Mouse (Mus musculus) spleen, postnatal 14 days (tissue): ENCODE measurements at regions not wholly inside any gene's neighbourhood (a gene's known extent, or its start where the extent isn't known, plus 50 kb on each side); places are given as distances from the start of the nearest gene placed in this dataset.
A peak's percentile ranks its signal among the peaks of the same experiment; 100 is the strongest.
"Not testable (repeated sequence)": the region's sequence is repeated elsewhere in the genome, so short reads cannot be mapped to it uniquely, and the experiment has no call there.

Source experiments
- DNase-seq, 2 experiments: peaks; one replicate each; pipeline ENCODE4 v3.0.0; 2021 to 2022; ENCODE audit warnings: low spot score in 2 of 2

DNA sequence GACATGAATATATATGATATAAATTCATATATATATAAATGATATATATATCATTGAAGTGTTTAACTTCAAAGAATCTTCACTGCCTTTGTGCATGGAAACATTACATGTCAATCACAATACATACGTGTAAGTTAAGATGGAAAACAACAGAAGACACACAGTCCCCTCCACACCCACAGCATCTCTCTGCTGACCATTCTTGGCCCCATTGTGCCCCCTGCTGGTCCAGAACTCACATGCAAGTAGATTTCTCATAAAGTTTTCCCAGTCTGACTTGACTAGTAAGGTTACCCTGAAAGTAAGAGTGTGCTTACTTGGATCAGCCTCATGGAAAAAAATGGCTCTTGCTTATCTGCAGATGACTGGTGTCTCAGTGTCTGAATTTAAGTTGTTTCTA, 926.3 kb upstream of the Zfp386 start:
- no peak for DNase-seq

DNA sequence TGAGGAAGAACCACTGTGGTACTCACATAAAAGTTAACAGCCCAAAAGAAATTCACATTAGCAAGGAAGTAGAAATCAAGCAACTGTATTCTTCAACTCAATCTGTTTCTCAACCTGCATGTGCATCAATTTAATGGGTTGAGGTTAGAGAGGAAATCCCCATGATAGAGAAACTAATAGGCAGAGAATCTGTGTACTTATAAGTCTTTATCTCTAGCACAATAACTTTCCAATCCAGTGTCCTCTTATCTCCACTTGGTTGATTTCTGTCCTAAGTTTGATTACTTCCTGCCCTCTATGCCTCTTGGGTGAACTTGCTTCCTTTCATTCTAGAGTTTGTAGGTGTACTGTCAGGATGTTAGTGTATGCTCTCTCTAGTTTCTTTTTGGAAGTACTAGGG, 925.6 kb upstream of the Zfp386 start:
- no peak for DNase-seq

DNA sequence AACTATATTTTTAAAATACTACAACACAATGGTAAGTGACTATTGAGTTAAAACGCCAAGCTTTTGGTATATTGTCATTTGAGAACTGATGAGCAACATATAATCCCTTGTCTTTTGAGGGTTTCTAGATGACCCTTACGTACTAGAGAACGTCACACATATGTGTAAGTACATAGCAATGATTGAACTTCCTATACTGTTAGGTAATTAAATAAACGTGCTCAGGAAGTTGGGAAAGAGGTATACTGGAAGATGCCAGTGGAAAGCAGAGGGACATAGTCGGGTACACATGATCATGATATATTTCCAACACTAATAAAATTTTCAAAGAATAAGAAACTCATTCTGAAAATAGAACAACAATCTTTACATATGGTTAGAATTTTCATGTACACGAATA, 914.6 kb upstream of the Zfp386 start:
- DNase-seq, result not testable (repeated sequence)

DNA sequence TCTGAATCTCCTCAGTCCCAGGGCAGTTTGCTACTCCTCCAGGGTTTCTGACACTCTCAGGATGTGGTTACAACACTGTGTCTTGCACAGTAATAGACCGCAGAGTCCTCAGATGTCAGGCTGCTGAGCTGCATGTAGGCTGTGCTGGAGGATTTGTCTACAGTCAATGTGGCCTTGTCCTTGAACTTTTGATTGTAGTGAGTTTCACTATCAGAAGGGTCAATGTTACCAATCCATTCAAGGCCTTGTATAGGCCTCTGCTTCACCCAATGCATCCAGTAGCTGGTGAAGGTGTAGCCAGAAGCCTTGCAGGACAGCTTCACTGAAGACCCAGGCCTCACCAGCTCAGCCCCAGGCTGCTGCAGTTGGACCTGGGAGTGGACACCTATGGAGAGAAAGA, 902.1 kb upstream of the Zfp386 start:
- DNase-seq, result not testable (repeated sequence)

DNA sequence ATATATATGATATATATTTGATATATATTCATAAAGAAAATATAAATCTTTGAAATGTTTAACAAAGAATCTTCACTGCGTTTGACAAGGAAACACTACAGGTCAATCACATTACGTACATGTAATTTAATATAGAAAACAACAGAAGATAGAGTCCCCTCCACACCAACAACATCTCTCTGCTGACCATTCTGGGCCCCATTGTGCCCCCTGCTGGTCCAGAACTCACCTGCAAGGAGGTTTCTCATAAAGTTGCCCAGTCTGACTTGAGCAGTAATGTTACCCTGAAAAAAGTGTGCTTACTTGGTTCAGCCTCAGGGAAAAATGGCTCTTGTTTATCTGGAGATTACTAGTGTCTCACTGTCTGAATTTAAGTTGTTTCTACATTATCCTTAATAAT, 901.1 kb upstream of the Zfp386 start:
- peak in 1 of 2 experiments; percentile 2 for DNase-seq

DNA sequence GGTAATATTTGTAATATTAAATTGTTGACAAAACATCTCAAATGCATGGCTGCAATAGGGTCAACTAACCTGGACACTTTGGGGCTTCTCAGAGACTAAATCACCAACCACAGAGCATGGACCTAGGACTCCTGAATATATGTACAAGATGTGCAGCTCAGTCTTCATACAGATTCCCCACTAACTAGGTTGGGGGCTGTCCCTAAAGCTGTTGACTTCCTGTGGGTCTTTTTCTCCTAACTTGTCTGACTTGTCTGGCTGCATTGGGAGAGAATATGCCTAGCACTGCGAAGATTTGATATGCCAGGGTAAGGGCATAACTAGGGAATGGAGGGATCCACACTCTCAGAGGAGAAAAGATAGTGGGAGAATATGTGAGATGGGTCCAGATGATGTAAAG, 895.6 kb upstream of the Zfp386 start:
- not testable (repeated sequence) for DNase-seq

DNA sequence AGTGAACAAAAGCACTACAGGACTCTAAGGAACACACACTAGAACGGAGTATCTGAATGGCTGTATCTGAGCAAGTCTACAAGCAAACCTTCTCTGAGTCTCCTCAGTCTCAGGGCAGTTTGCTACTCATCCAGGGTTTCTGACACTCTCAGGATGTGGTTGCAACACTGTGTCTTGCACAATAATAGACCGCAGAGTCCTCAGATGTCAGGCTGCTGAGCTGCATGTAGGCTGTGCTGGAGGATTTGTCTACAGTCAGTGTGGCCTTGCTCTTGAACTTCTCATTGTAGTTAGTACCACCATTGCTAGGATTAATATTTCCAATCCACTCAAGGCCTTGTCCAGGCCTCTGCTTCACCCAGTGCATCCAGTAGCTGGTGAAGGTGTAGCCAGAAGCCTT, 889.3 kb upstream of the Zfp386 start:
- not testable (repeated sequence) for DNase-seq

DNA sequence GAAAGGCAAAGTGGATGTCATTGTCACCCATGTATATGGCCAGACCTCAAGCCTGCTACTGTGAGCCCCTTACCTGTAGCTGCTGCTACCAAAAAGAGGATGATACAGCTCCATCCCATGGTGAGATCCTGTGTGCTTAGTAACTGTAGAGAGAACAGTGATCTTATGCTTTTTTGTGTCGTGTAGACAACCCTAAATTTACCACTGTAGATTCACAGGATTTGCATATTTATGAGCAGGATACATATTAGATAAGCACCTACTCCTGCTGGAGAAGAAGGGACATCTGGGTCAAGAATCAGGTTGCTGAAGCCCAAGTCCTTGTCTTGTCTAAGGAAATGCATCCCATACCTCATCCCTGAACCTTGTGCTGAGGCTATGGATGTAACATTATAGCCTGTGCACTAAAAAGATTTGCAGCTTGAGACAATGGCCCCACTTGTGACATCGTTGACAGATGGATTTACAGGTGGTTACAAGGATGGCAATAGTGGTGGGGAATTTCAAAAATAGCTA, 888.7 kb upstream of the Zfp386 start:
- not testable (repeated sequence) for DNase-seq

DNA sequence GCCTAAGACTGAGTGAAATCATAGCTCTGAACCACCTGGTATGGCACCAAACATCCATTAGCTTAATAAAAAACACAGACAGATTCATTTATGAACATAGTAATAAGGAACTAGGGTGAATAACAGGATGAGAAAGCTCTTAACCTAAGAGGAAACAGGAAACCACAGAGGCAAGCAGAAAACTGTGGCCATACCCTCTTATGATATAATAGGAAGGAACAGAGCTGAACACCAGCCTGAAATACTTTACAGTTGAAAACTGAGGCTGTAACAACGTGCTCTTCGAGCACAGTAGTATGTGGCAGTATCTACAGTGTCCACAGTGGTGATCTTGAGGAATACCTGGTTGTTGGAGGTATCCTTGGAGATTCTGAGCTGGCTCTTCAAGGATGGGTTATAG, 882.0 kb upstream of the Zfp386 start:
- not testable (repeated sequence) for DNase-seq

DNA sequence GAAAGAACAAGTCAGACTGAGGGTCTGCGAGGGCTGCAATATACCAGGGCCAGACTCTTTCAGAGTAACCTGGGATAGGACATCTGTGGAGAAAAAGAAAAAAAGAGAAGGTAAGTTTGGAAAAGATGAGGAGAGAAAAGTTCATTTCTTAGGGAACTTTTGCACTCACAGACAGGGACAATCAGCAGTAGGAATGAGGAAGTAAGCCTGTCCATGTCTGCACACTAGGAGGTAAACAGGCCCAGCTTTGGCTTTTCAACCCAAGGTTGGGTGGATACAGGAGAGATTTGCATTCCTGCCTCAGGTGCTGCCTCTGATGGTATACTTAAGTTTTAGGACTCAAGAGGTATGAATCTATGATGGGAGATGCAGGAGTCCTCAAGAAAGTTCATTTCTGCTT, 881.5 kb upstream of the Zfp386 start:
- DNase-seq, result not testable (repeated sequence)

DNA sequence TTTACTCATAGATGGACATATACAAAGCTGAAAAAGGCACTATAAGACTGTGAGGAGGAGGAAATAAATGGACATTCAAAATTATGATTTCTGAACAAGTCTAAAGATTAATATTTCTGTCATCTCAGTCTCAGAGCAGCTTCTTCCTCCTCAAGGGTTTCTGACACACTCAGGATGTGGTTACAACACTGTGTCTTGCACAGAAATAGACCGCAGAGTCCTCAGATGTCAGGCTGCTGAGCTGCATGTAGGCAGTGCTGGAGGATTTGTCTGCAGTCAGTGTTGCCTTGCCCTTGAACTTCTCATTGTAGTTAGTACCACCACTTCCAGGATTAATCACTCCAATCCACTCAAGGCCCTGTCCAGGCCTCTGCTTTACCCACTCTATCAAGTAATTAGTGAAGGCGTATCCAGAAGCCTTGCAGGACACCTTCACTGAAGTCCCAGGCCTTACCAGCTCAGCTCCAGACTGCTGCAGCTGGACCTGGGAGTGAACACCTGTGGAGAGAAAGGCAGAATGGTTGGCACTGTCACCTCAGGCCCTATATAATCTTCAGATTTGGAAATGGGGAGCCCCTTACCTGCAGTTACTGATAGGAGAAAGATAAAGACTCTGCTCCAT, 853.9 kb upstream of the Zfp386 start:
- peak; percentile 5 to 9 for DNase-seq

DNA sequence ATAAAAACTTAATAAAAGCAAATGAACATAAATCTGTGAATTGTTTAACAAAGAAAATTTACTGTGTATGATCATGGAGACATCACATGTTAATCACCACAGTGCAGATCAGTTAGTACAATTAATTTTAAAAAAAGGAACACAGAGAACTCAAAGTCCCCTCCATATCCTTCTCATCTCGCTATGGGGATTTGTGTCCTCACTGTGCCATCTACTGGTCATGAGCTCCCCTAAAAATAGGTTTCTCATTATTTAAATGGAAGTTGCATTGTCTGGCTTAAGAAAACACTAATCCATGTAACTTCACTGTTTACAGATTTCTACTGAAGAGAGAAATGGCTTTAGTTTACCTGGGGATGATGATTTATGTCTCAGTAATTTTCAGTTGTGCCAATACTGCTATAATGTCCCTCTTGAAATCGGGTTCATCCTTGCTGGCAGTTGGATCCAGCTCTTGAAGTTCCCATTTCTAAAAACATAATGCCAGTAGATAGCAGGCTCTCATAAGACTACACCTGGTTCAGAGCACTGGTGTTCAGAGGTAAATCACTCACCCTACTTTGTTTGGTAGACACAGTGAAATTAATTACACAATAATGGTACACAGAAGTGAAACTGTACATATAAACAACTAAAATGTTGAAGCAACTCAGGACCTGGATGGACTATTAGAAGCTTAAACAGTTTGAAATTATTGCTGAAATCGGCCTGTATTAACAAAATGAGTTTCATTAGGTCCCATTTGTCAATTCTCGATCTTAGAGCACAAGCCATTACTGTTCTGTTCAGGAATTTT, 850.0 kb upstream of the Zfp386 start:
- DNase-seq, result no peak

DNA sequence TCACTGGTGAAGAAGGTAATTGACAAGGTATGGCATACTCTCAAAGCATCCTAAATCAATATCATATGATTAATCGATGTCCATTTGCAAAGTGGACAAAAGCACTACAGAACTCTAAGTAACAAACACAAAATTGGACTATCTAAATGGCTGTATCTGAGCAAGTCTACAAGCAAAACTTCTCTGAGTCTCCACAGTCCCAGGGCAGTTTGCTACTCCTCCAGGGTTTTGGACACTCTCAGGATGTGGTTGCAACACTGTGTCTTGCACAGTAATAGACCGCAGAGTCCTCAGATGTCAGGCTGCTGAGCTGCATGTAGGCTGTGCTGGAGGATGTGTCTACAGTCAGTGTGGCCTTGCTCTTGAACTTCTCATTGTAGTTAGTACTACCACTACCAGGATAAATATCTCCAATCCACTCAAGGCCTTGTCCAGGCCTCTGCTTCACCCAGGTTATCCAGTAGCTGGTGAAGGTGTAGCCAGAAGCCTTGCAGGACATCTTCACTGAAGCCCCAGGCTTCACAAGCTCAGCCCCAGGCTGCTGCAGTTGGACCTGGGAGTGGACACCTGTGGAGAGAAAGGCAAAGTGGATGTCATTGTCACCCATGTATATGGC, 839.6 kb upstream of the Zfp386 start:
- not testable (repeated sequence) for DNase-seq

DNA sequence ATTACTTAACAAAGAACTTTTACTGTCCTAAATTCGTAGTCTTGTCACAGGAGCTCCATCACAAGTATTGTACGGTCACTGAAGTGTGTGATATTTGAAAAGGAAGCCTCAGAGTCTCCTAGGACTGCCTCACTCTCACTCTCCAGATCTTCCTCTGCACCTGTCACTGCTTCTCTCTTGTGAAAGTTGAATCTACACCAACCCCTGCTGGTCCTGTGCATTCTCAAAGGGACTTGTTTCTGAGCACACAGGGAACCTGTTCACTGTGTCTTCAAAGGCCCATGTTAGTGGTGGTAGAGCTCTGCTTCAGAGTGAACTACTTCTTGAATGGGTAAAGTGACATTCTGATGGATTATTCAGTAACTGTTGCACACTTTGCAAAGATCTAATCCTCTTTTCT, 824.9 kb upstream of the Zfp386 start:
- no peak for DNase-seq

DNA sequence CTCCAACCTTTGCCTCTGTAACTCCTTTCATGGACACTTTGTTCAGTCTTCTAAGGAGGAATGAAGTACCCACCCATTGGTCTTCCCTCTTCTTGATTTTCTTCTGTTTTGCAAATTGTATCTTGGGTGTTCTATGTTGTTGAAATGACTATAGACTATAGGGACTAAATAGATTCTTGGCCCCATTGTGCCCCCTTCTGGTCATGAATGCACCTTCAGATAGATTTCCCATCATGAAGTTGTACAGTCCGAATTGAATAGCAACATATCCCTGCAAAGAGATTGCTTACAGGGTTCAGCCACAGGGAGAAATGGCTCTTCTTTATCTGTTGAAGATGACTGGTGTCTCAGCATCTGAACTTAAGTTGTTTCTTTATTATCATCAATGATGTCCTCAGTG, 817.6 kb upstream of the Zfp386 start:
- no peak for DNase-seq

DNA sequence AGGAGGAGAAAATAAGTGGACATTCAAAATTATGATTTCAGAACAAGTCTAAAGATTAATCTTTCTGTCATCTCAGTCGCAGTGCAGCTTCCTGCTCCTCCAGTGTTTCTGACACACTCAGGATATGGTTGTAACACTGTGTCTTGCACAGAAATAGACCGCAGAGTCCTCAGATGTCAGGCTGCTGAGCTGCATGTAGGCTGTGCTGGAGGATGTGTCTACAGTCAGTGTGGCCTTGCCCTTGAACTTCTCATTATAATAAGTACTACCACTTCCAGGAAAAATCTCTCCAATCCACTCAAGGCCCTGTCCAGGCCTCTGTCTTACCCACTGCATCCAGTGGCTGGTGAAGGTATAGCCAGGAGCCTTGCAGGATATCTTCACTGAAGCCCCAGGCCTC, 804.9 kb upstream of the Zfp386 start:
- not testable (repeated sequence) for DNase-seq

DNA sequence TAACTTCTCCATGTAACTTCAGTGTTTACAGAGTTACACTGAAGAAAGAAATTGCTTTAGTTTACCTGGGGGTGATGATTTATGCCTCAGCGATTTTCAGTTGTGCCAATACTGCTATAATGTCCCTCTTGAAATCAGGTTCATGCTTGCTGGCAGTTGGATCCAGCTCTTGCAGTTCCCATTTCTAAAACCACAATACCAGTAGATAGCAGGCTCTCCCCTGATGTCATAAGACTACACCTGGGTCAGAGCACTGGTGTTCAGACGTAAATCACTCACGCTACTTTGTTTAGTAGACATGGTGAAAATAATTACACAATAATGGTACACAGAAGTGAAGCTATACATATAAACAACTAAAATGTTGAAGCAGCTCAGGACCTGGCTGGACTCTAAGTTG, 800.2 kb upstream of the Zfp386 start:
- DNase-seq, result not testable (repeated sequence)

DNA sequence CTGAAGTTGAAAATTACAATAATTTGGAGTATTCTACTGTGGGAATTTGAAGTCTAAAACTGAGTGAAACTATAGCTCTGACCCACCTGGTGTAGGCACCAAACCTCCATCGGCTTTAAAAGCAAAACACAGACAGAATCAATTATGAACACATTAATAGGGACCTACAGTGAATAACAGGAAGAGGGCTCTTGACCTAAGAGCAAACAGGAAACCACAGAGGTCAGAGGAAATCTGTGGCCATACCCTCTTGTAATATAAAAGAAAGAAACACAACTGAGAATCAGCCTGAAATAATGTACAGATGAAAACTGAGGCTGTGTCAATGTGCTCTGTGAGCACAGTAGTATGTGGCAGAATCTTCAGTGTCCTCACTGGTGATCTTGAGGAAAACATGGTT, 789.7 kb upstream of the Zfp386 start:
- no peak for DNase-seq

DNA sequence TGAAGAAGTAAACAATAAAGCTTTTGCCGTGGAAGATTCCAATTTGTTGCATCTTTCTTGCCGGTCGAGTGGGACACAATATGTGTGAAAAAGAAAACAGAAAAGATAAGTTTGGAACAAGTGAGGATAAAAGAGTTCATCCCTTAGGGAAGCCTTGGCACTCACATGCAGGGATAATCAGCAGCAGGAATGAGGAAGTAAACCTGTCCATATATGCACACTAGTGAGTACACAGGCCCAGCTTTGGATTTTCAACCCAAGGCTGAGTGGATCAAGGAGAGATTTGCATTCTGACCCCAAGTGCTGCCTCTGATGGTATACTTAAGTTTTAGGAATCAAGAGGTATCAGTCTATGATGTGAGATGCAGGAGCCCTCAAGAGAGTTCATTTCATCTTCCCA, 788.8 kb upstream of the Zfp386 start:
- DNase-seq, result no peak

DNA sequence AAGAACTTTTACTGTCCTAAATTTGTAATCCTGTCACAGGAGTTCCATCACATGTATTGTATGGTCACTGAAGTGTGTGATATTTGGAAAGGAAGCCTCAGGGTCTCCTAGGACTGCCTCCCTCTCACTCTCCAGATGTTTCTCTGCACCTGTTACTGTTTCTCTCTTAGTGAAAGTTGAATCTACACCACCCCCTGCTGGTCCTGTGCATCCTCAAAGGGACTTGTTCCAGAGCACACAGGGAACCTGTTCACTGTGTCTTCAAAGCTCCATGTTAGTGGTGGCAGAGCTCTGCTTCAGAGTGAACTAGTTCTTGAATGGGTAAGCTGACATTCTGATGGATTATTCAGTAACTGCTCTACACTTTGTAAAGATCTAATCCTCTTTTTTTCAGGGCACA, 785.1 kb upstream of the Zfp386 start:
- DNase-seq, result peak in 1 of 2 experiments; percentile 2

DNA sequence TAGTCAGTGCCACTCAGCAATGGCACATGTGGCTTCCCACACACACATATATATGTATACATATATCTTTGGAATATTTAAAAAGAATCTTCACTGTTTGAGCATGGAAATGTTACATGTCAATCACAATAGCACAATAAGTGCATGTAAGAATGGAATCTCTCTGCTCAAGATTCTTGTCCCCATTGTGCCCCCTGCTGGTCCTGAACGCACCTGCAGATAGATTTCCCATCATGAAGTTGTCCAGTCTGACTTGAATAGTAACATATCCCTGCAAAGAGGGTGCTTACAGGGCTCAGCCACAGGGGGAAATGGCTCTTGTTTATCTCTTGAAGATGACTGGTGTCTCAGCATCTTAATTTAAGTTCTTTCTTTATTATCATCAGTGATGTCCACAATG, 770.8 kb upstream of the Zfp386 start:
- DNase-seq, result not testable (repeated sequence)

DNA sequence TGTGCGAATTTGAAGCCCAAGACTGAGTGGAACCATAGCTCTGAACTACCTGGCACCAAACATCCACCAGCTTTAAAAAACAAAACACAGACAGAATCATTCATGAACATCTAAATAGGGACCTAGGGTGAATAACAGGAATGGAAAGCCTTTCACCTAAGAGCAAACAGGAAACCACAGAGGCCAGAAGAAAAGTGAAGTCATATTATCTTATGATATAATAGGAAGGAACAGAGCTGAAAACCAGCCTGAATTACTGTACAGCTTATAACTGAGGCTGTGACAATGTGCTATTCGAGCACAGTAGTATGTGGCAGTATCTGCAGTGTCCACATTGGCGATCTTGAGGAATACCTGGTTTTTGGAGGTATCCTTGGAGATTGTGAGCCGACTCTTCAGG, 753.8 kb upstream of the Zfp386 start:
- not testable (repeated sequence) for DNase-seq

DNA sequence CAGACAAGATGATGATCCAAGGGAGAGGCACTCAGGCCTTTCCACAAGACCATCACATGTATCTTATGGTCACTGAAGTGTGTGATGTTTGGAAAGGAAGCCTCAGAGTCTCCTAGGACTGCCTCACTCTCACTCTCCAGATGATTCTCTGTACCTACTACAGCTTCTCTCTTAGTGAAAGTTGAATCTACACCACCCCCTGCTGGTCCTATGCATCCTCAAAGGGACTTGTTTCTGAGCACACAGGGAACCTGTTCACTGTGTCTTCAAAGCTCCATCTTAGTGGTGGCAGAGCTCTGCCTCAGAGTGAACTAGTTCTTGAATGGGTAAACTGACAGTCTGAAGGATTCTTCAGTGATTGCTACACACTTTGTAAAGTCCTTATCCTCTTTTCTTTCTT, 749.5 kb upstream of the Zfp386 start:
- not testable (repeated sequence) for DNase-seq
